Mouse (Mus musculus): ENCODE data around the gene Med12l. TPM values are rescaled to one million over a fixed set of nuclear protein-coding genes. Genes with fewer than 3 reads are reported as not detected.
A peak's percentile ranks its signal among the peaks of the same experiment; 100 is the strongest.

Med12l gene
- polyA plus RNA-seq, 1 experiment from 2014 or later, result 6.2 TPM

GRCm38 (mm10) chr3:58989374-58989773 is 16.3 kb upstream of the Med12l start:
- WGBS (ENCODE audit: insufficient replicate concordance), result 37% methylated on average over 3 of the region's 3 CpGs
- H3K4me1 ChIP-seq (ENCODE audit: control insufficient read depth, insufficient read depth, low read length), result no peaks in the 10 kb centered on the region
- no peak overlapping the region for H3K4me2 ChIP-seq

DNA sequence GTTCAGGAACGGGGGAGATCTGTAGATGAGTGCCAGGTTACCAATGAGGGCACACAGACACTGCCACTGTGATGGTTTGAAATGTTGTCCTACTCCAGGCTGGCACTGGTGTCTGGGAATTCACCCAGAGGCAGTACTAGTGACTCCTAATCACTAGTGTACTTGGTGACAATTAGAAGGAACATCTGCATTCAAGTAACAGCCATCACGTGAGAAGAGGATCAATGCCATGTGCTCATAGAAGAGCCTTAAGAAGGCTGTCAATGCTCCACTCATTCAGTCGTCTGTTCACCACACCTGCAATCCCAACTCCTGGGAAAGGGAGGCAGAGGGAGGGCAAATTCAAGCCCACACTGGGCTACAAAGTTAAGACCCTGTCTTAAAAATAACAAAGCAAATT is 15.1 kb upstream of the Med12l start:
- no peak for ATAC-seq (replicated peaks; ENCODE audit: insufficient number of reproducible peaks, low FRiP score, low TSS enrichment)
- H3K27me3 ChIP-seq (ENCODE audit: control insufficient read depth, insufficient read depth, low read length), result no peaks in the 10 kb centered on the region
- no peak overlapping the region for H3K9ac ChIP-seq (ENCODE audit: low read depth, low read length)
- H3K4me2 ChIP-seq, result no peak overlapping the region
- H3K4me1 ChIP-seq (ENCODE audit: control insufficient read depth, insufficient read depth, low read length), result no peaks in the 10 kb centered on the region
- 58% methylated on average over 3 of the region's 3 CpGs for WGBS (ENCODE audit: insufficient replicate concordance)
- no peak overlapping the region for H3K4me3 ChIP-seq (ENCODE audit: low read depth, low read length)
- no peak overlapping the region for H3K27ac ChIP-seq (ENCODE audit: low read depth, low read length)
- no peaks in the 10 kb centered on the region for H3K36me3 ChIP-seq (ENCODE audit: control insufficient read depth, insufficient read depth, low read length)
- no peaks in the 10 kb centered on the region for H3K9me3 ChIP-seq (replicated peaks; ENCODE audit: control insufficient read depth, low read length)

More at GRCm38 (mm10) chr3:58989374-58989773, 16.3 kb upstream of the Med12l start:
- Histone ChIP-seq H3K27ac (ENCODE audit: low read depth, low read length) (no peak overlapping the region), H3K27me3 (ENCODE audit: control insufficient read depth, insufficient read depth, low read length) (no peaks in the 10 kb centered on the region), H3K9ac (ENCODE audit: low read depth, low read length) (no peak overlapping the region), H3K4me3 (ENCODE audit: low read depth, low read length) (no peak overlapping the region), H3K36me3 (ENCODE audit: control insufficient read depth, insufficient read depth, low read length) (no peaks in the 10 kb centered on the region), H3K9me3 (replicated peaks; ENCODE audit: control insufficient read depth, low read length) (no peaks in the 10 kb centered on the region)
- ATAC-seq (replicated peaks; ENCODE audit: insufficient number of reproducible peaks, low FRiP score, low TSS enrichment), result no peak

GRCm38 (mm10) chr3:58992122-58992521 is 13.5 kb upstream of the Med12l start:
- Histone ChIP-seq H3K27me3 (ENCODE audit: control insufficient read depth, insufficient read depth, low read length) (no peaks in the 10 kb centered on the region), H3K4me1 (ENCODE audit: control insufficient read depth, insufficient read depth, low read length) (no peaks in the 10 kb centered on the region), H3K36me3 (ENCODE audit: control insufficient read depth, insufficient read depth, low read length) (no peaks in the 10 kb centered on the region), H3K9ac (ENCODE audit: low read depth, low read length) (no peak overlapping the region), H3K4me2 (no peak overlapping the region), H3K9me3 (replicated peaks; ENCODE audit: control insufficient read depth, low read length) (no peaks in the 10 kb centered on the region), H3K27ac (ENCODE audit: low read depth, low read length) (no peak overlapping the region), H3K4me3 (ENCODE audit: low read depth, low read length) (no peak overlapping the region)
- no peak for ATAC-seq (replicated peaks; ENCODE audit: insufficient number of reproducible peaks, low FRiP score, low TSS enrichment)

DNA sequence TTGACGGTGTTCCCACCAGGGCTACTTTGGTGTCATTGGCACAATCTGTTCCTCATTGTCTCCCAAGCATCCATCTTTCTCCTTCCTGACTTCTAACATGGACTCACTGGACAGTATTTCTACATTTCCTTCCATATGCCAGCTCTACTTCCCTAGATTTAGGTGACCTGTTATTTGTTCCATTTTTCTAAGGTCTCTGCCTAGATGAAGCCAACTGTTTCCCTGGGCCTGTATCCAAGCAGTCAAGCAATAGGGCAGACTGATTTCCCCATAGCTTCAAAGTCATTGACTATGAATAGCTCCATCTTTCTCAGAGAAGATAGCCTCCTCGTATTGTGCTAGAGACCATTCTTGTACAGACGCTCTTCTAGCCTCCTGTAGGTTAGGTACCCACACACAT is 12.0 kb upstream of the Med12l start:
- 80% methylated on average over 3 of the region's 3 CpGs for WGBS (ENCODE audit: insufficient replicate concordance)
- no peak overlapping the region for H3K27ac ChIP-seq (ENCODE audit: low read depth, low read length)

DNA sequence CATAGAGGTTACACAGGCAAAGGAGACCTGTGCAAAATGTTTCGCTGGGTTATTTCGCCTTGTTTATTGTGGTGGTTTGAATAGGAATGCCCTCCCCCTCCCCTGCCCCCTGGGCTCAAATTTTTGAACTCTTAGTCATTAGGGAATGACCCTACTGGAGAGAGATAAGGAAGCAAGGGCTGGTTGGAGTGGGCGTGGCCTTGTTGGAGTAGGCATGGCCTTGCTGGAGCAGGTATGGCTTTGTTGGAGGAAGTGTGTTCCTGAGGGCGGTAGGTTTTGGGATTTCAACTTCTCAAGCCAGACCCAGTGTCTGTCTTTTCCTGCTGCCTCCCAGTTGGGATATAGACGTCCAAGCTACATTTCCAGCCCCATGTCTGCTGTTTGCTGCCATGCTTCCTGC is 1.9 kb upstream of the Med12l start:
- no peak for ATAC-seq (replicated peaks; ENCODE audit: insufficient number of reproducible peaks, low FRiP score, low TSS enrichment)
- 64% methylated on average over 5 of the region's 5 CpGs for WGBS (ENCODE audit: insufficient replicate concordance)
- no peak overlapping the region for H3K9ac ChIP-seq (ENCODE audit: low read depth, low read length)

More for the DNA sequence above, 12.0 kb upstream of the Med12l start:
- Histone ChIP-seq H3K4me3 (ENCODE audit: low read depth, low read length) (no peak overlapping the region), H3K4me2 (no peak overlapping the region), H3K36me3 (ENCODE audit: control insufficient read depth, insufficient read depth, low read length) (no peaks in the 10 kb centered on the region), H3K9ac (ENCODE audit: low read depth, low read length) (no peak overlapping the region), H3K27me3 (ENCODE audit: control insufficient read depth, insufficient read depth, low read length) (no peaks in the 10 kb centered on the region), H3K9me3 (replicated peaks; ENCODE audit: control insufficient read depth, low read length) (no peaks in the 10 kb centered on the region), H3K4me1 (ENCODE audit: control insufficient read depth, insufficient read depth, low read length) (no peaks in the 10 kb centered on the region)
- no peak for ATAC-seq (replicated peaks; ENCODE audit: insufficient number of reproducible peaks, low FRiP score, low TSS enrichment)

GRCm38 (mm10) chr3:59005996-59006730 is 538 bp downstream of the Med12l start:
- under 1% methylated on average over 42 of the region's 83 CpGs for whole genome bisulfite sequencing (ENCODE audit: insufficient replicate concordance)
- Histone ChIP-seq H3K27ac (ENCODE audit: low read depth, low read length) (peak overlapping the region; percentile 86), H3K36me3 (ENCODE audit: control insufficient read depth, insufficient read depth, low read length) (no peaks in the 10 kb centered on the region), H3K4me2 (peak overlapping the region; percentile 97), H3K4me3 (ENCODE audit: low read depth, low read length) (peak overlapping the region; percentile 60), H3K9ac (ENCODE audit: low read depth, low read length) (peak overlapping the region; percentile 74), H3K4me1 (ENCODE audit: control insufficient read depth, insufficient read depth, low read length) (peaks cover 4% of the 10 kb centered on the region), H3K27me3 (ENCODE audit: control insufficient read depth, insufficient read depth, low read length) (no peaks in the 10 kb centered on the region), H3K9me3 (replicated peaks; ENCODE audit: control insufficient read depth, low read length) (no peaks in the 10 kb centered on the region)
- ATAC-seq (replicated peaks; ENCODE audit: insufficient number of reproducible peaks, low FRiP score, low TSS enrichment), result peak; percentile 53

More for the DNA sequence above, 1.9 kb upstream of the Med12l start:
- Histone ChIP-seq H3K9me3 (replicated peaks; ENCODE audit: control insufficient read depth, low read length) (no peaks in the 10 kb centered on the region), H3K4me3 (ENCODE audit: low read depth, low read length) (no peak overlapping the region), H3K36me3 (ENCODE audit: control insufficient read depth, insufficient read depth, low read length) (no peaks in the 10 kb centered on the region), H3K4me2 (no peak overlapping the region), H3K4me1 (ENCODE audit: control insufficient read depth, insufficient read depth, low read length) (peaks cover 4% of the 10 kb centered on the region), H3K27ac (ENCODE audit: low read depth, low read length) (no peak overlapping the region), H3K27me3 (ENCODE audit: control insufficient read depth, insufficient read depth, low read length) (no peaks in the 10 kb centered on the region)

GRCm38 (mm10) chr3:59006731-59007441 is 1.3 kb downstream of the Med12l start:
- peak overlapping the region; percentile 86 for H3K27ac ChIP-seq (ENCODE audit: low read depth, low read length)
- peak overlapping the region; percentile 97 for H3K4me2 ChIP-seq
- peaks cover 4% of the 10 kb centered on the region for H3K4me1 ChIP-seq (ENCODE audit: control insufficient read depth, insufficient read depth, low read length)
- H3K9me3 ChIP-seq (replicated peaks; ENCODE audit: control insufficient read depth, low read length), result no peaks in the 10 kb centered on the region
- no peaks in the 10 kb centered on the region for H3K36me3 ChIP-seq (ENCODE audit: control insufficient read depth, insufficient read depth, low read length)
- peak overlapping the region; percentile 74 for H3K9ac ChIP-seq (ENCODE audit: low read depth, low read length)
- peak overlapping the region; percentile 60 for H3K4me3 ChIP-seq (ENCODE audit: low read depth, low read length)
- peak; percentile 61 for ATAC-seq (replicated peaks; ENCODE audit: insufficient number of reproducible peaks, low FRiP score, low TSS enrichment)
- H3K27me3 ChIP-seq (ENCODE audit: control insufficient read depth, insufficient read depth, low read length), result no peaks in the 10 kb centered on the region
- under 1% methylated on average over 66 of the region's 77 CpGs for WGBS (ENCODE audit: insufficient replicate concordance)

GRCm38 (mm10) chr3:59010276-59010675 is 4.7 kb downstream of the Med12l start:
- no peak overlapping the region for H3K9ac ChIP-seq (ENCODE audit: low read depth, low read length)
- H3K4me3 ChIP-seq (ENCODE audit: low read depth, low read length), result no peak overlapping the region
- H3K27me3 ChIP-seq (ENCODE audit: control insufficient read depth, insufficient read depth, low read length), result no peaks in the 10 kb centered on the region
- 80% methylated on average over 3 of the region's 3 CpGs for WGBS (ENCODE audit: insufficient replicate concordance)
- no peaks in the 10 kb centered on the region for H3K9me3 ChIP-seq (replicated peaks; ENCODE audit: control insufficient read depth, low read length)
- ATAC-seq (replicated peaks; ENCODE audit: insufficient number of reproducible peaks, low FRiP score, low TSS enrichment), result no peak
- H3K4me1 ChIP-seq (ENCODE audit: control insufficient read depth, insufficient read depth, low read length), result no peaks in the 10 kb centered on the region; the same call in none of the 2 replicates
- H3K27ac ChIP-seq (ENCODE audit: low read depth, low read length), result no peak overlapping the region
- H3K36me3 ChIP-seq (ENCODE audit: control insufficient read depth, insufficient read depth, low read length), result no peaks in the 10 kb centered on the region
- no peak overlapping the region for H3K4me2 ChIP-seq

Measured in heart, embryonic 11.5 days (tissue).